Mouse (Mus musculus) activated CD4-positive, CD25-positive, alpha-beta regulatory T cell (primary cell): Measurements from ENCODE around the gene Atoh1. TPM values are rescaled to one million over a fixed set of nuclear protein-coding genes. Genes with fewer than 3 reads are reported as not detected.

Source experiments
- polyA plus RNA-seq, 2 experiments: library from polyadenylated mRNA; unstranded; fragments of 100-300 nt; shearing (Covaris generic); gene quantifications; one replicate each; pipeline ENCODE4 v1.2.1; 2017

Gene Atoh1
- under 1 TPM in 1 of 2 experiments, not detected in 1; 0.64 TPM for polyA plus RNA-seq

DNA sequence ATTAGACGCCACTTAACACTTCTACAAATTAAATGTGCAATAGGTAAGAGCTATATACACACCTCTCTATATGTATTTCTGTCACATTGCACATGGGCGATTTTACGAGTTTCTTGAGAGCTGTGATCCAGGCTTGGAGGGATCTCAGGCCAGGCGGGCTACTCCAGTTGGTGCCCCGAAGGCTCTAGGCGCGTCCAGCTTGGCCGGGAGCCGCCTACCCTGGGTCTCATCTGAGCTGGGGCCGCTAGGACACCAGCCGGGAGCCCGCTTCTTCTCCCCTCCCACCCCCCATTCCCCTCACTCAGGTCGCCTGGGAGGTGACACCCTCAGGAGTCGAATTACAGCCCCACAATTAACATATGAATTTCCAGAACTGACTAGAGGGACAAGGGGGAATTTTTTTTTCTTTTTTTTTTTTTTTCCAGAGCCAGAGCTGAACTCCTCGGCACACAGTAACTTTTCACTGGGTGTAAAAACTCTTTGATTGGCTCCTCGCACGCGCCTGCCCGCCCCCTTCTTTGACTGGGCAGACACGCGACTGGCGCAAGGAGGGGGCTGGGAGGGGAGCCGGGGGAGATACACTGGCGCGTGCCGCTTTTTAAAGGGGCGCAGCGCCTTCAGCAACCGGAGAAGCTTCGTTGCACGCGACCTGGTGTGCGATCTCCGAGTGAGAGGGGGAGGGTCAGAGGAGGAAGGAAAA is at the start of gene Atoh1:
Gene Atoh1, plus strand, starts transcription at position 627 of the 700 bp plus-strand sequence.

